Comparison of ENCODE assay signal across 8 mouse cellular contexts in the genomic region with DNA sequence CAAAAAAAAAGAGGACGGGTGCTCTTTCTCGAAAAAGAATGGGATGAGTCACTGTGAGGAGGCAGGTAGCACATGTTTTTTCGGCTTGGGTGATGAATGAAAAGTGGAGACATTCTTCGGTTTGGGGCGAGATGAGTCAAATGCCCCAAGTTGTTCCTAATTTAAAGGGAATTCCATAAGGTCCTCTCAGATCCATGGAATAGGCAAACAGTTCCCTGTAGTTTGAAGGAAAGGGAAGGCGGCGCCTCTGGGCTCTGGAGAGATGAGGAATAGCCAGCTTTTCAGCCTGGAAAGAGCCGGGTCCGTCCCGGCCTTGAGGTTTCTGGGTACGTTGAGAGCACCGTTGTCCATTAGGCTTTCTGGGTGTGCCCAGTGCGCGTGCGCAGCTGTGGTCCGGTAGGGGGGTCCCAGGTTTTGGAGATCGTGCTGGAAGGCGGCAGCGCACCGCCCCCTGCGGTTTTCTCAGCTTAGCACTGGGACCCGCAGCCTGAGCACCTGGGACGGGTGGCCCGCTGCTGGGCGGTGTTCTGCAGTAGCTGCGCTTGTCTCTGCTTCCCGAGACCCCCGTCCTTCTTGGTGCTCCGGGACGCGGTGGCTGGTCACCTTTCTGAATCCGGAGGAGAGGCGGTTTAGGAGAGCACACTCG. TPM values are rescaled to one million over a fixed set of nuclear protein-coding genes. Genes with fewer than 3 reads are reported as not detected.
DNase-seq lines count a peak whose midpoint lies in the region; ATAC-seq and TF ChIP-seq lines count a peak whose summit lies in the region.

Slc9a5 (plus strand) TSS at position 394 of the 646 bp plus-strand sequence.

- WGBS in heart, embryonic 16.5 days = under 1% methylated on average over 34 of the region's 34 CpGs

- dilution Hi-C loops in CH12.LX (cut with MboI; ENCODE audit: extremely low pct_ligation_motif_present, extremely low pct_unique_long_range_greater_than_20kb, low sequenced_read_pairs) = no loop called here

- TF ChIP-seq RAD21 in CH12.LX (IDR thresholded peaks at IDR 0.05; ENCODE audit: low read depth, low read length) = peak; percentile 5

- in situ Hi-C loops in CH12.LX (cut with MboI; ENCODE audit: low pct_ligation_motif_present, low pct_unique_long_range_greater_than_20kb, low sequenced_read_pairs) (no loop called here), Patski (cut with MboI; ENCODE audit: low pct_unique_long_range_greater_than_20kb) (no loop called here)

- TF ChIP-seq EP300 in CH12.LX (IDR thresholded peaks at IDR 0.05; ENCODE audit: low read length) = no peak

- CTCF ChIA-PET in Patski (lab: Charles Lee) = interaction anchor here (1.0 to 1.3 kb wide), 4 partner anchors 10 to 49 kb away, joined by 3 to 4 read pairs (median 4); partner anchors contain the start of genes Lrrc29 and Tmem208

- peak within 1 kb of the TSS; percentile 90 for H3K4me2 ChIP-seq in CH12.LX (ENCODE audit: insufficient read depth, low read depth, poor library complexity, severe bottlenecking)
- peak within 1 kb of the TSS; percentile 87 for H3K4me2 ChIP-seq in heart, embryonic 16.5 days (ENCODE audit: low read depth, low read length)

- no peaks in the 10 kb centered on the region for H3K9me3 ChIP-seq in CH12.LX (replicated peaks; ENCODE audit: low read length)
- H3K9me3 ChIP-seq in heart, embryonic 16.5 days (replicated peaks; ENCODE audit: control insufficient read depth, low read length) = no peaks in the 10 kb centered on the region

- no peak within 1 kb of the TSS for H3K27ac ChIP-seq in CH12.LX (ENCODE audit: insufficient read depth, low read depth)
- peak within 1 kb of the TSS; percentile 92 for H3K27ac ChIP-seq in heart, embryonic 16.5 days (ENCODE audit: low read length)

- H3K9ac ChIP-seq in CH12.LX (ENCODE audit: insufficient read depth, low read depth) = peak within 1 kb of the TSS; percentile 57
- peak within 1 kb of the TSS; percentile 87 for H3K9ac ChIP-seq in heart, embryonic 16.5 days (ENCODE audit: low read length)

- peak within 1 kb of the TSS; percentile 80 to 85 (median 82) for H3K4me3 ChIP-seq in CH12.LX (replicated peaks in 1 of 3; ENCODE audit: low read depth in 2 of 3, low read length in 2 of 3, poor library complexity in 1 of 3)
- H3K4me3 ChIP-seq in heart, embryonic 16.5 days (ENCODE audit: low read length) = peak within 1 kb of the TSS; percentile 73

- 0 out of 2 replicates have a peak, but pooled peaks have one; percentile 38 for TF ChIP-seq POLR2A in CH12.LX (IDR thresholded peaks at IDR 0.05; ENCODE audit: low read depth, low read length)

- no peaks in the 10 kb centered on the region for H3K36me3 ChIP-seq in CH12.LX (replicated peaks in 1 of 2; ENCODE audit: control insufficient read depth in 1 of 2, insufficient read depth in 1 of 2, low read length in 1 of 2)
- no peaks in the 10 kb centered on the region for H3K36me3 ChIP-seq in heart, embryonic 16.5 days (ENCODE audit: control insufficient read depth, insufficient read depth)

- DNase-seq in CH12.LX (ENCODE audit: extremely low read depth) (peak; percentile 48), Patski (ENCODE audit: low read depth, low spot score) (no peak)
- peak; percentile 90 for DNase-seq in embryo, embryonic 11 days
- DNase-seq in layer of hippocampus, postnatal 25 days (ENCODE audit: extremely low spot score in 1 of 2, low spot score in 1 of 2) = peak in 1 of 2 experiments; percentile 34
- peak; percentile 53 for DNase-seq in lung, postnatal 36 days
- DNase-seq in spleen, postnatal 10 days (ENCODE audit: low spot score in 2 of 2) = peak; percentile 34 to 42
- no peak for DNase-seq in gastrocnemius, adult 18-20 months (ENCODE audit: low spot score)

- H3K27me3 ChIP-seq in CH12.LX (replicated peaks) (peaks cover 17% of the 10 kb centered on the region), Patski (no peaks in the 10 kb centered on the region)
- H3K27me3 ChIP-seq in heart, embryonic 16.5 days (ENCODE audit: control insufficient read depth, insufficient read depth, low read length) = peaks cover 2% of the 10 kb centered on the region; the same call in 1 of the 2 replicates

- ATAC-seq in Patski = no peak
- no peak for ATAC-seq in heart, embryonic 16.5 days (replicated peaks; ENCODE audit: extremely low read depth, insufficient read depth, low FRiP score)

- POLR2A ChIA-PET in Patski (lab: Charles Lee) = interaction anchor here (0.7 to 1.9 kb wide), 3 partner anchors 11 to 49 kb away, joined by 3 to 7 read pairs (median 4); no protein-coding TSS in a partner anchor

- H3K79me2 ChIP-seq in CH12.LX (replicated peaks; ENCODE audit: control insufficient read depth, extremely low read depth, insufficient read depth, poor library complexity, severe bottlenecking) = no peaks in the 10 kb centered on the region; the same call in 1 of the 2 replicates

- peak in 1 of 2 experiments; percentile 28; a peak in 1 of 4 replicates for TF ChIP-seq CTCF in CH12.LX (conservative IDR thresholded peaks at IDR 0.05 in 1 of 2, IDR thresholded peaks at IDR 0.05 in 1 of 2; ENCODE audit: low read depth in 2 of 2, low read length in 2 of 2)
- no peak for TF ChIP-seq CTCF in Patski (IDR thresholded peaks at IDR 0.05)

- H3K4me1 ChIP-seq in CH12.LX (ENCODE audit: control insufficient read depth in 1 of 2, insufficient read depth in 2 of 2) = peaks cover 15 to 39% of the 10 kb centered on the region in 2 experiments
- H3K4me1 ChIP-seq in heart, embryonic 16.5 days (ENCODE audit: control insufficient read depth, insufficient read depth, low read length) = peaks cover 44% of the 10 kb centered on the region

TF ChIP-seq in CH12.LX, 34 proteins besides CTCF, POLR2A, EP300 and RAD21:
- TF ChIP-seq MXI1 (IDR thresholded peaks at IDR 0.05; ENCODE audit: low read depth, low read length) (peak; percentile 78), HCFC1 (IDR thresholded peaks at IDR 0.05; ENCODE audit: low read depth, low read length) (0 out of 2 replicates have a peak, but pooled peaks have one; percentile 10), ZMIZ1 (IDR thresholded peaks at IDR 0.05; ENCODE audit: low read depth, low read length) (no peak), TCF12 (IDR thresholded peaks at IDR 0.05; ENCODE audit: low read depth, low read length) (0 out of 2 replicates have a peak, but pooled peaks have one; percentile 14), KAT2A (IDR thresholded peaks at IDR 0.05; ENCODE audit: insufficient replicate concordance, low read length) (no peak), NRF1 (IDR thresholded peaks at IDR 0.05; ENCODE audit: low read depth, low read length) (peak; percentile 91), UBTF (IDR thresholded peaks at IDR 0.05; ENCODE audit: low read depth, low read length) (peak; percentile 70), TBP (conservative IDR thresholded peaks at IDR 0.05; ENCODE audit: low read depth, low read length) (0 out of 2 replicates have a peak, but pooled peaks have one; percentile 8), ZC3H11A (IDR thresholded peaks at IDR 0.05; ENCODE audit: low read depth, low read length) (no peak), ETS1 (conservative IDR thresholded peaks at IDR 0.05; ENCODE audit: low read depth, low read length) (no peak), MYC (IDR thresholded peaks at IDR 0.05; ENCODE audit: low read depth, low read length) (0 out of 2 replicates have a peak, but pooled peaks have one; percentile 10)

RNA-seq across cellular contexts. Expression of gene Slc9a5, which starts in this region (rescaled TPM):
- total RNA-seq in CH12.LX (2012; rRNA removed) = 3.5 and 4.5 TPM in 2 replicates
- 0.72 and 0.95 TPM in 2 replicates for total RNA-seq in CH12.LX (2014; rRNA removed)
- 3.1 and 3.5 TPM in 2 replicates for polyA plus RNA-seq in CH12.LX (2012; ENCODE audit: insufficient read length, low read depth)
- 11.0 TPM for polyA plus RNA-seq in Patski (2021)
- polyA plus RNA-seq in heart, embryonic 16.5 days (2015; fragmentation: Nextera tagmentation; extraction: Ambion mirVana) = 1.1 and 1.4 TPM in 2 replicates
- 10 to 100 TPM; 12.5 to 13.4 TPM for total RNA-seq in layer of hippocampus, postnatal 25 days (2021)
- total RNA-seq in gastrocnemius, adult 18-20 months (2021) = under 1 TPM; 0.25 to 0.50 TPM

Comparison
In these comparisons a context has a peak if more than half of its experiments do, and no peak if none do; other contexts are left out.
1. DNase-seq: peak in CH12.LX (single experiment), embryo, embryonic 11 days (single experiment), lung, postnatal 36 days (single experiment) and spleen, postnatal 10 days (2 of 2); none in Patski (single experiment) and gastrocnemius, adult 18-20 months (single experiment).